Mouse (Mus musculus) erythroblast, embryonic 14.5 days (primary cell): Measurements from ENCODE around the gene P2rx7.

Experiments
- GATA1 ChIP-seq: IDR thresholded peaks from 2 replicates; pipeline ENCODE4 v1.6.1; 2012; ENCODE audit warnings: low read length, inconsistent platforms, mixed read lengths
- TAL1 ChIP-seq: IDR thresholded peaks from 3 replicates; pipeline ENCODE4 v1.6.1; 2012; ENCODE audit warnings: low read length, inconsistent platforms, mixed read lengths

DNA sequence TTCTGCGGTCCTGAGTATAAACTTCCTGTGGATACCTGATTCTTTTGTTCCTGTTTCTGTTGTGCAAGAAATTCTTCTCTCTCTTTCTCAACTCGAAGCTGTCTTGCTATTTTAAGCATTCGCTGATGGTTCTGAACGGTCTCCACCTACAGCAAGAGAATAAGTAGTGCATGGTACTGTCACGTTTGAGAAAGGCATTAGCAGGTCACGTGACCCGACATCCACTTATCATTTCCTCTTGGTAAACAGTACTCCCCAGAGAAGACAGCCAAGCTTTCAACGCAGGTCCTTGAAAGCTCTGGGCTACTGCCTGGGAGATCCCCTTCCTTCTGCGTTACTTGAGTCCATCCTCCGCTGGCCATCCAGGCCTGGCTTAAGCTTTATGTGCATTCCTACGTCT is 41.5 kb upstream of the P2rx7 start:
- TF ChIP-seq GATA1 (no peak), TAL1 (no peak)
